Mouse (Mus musculus) neural tube, embryonic 11.5 days (tissue): ENCODE measurements around the gene Pld4. TPM values are rescaled to one million over a fixed set of nuclear protein-coding genes. Genes with fewer than 3 reads are reported as not detected.
"Not testable (repeated sequence)": the region's sequence is repeated elsewhere in the genome, so short reads cannot be mapped to it uniquely, and the experiment has no call there.

ENCODE experiments used
- ATAC-seq: fragments of 200-750 bp; cut with Nextera tagmentation; 2 replicates; pipeline ENCODE4 v1.8.0; 2017; ENCODE audit warnings: moderate number of reproducible peaks, mild to moderate bottlenecking, moderate TSS enrichment, moderate library complexity; ENCODE audit not compliant: insufficient read depth, low FRiP score, low TSS enrichment
- DNase-seq: peaks from one replicate; pipeline ENCODE4 v3.0.0-alpha.2; 2015; ENCODE audit warnings: low spot score
- H3K27ac ChIP-seq: fragments of 300-500 bp; sonication (generic); 2 replicates; pipeline ENCODE4 v1.5.1; 2014; ENCODE audit warnings: low read depth, mild to moderate bottlenecking, low read length
- H3K27me3 ChIP-seq: fragments of 300-500 bp; sonication (generic); 2 replicates; pipeline ENCODE4 v1.6.1; 2014; ENCODE audit warnings: mild to moderate bottlenecking, low read length, mixed read lengths; ENCODE audit not compliant: control insufficient read depth, insufficient read depth
- H3K36me3 ChIP-seq: fragments of 300-500 bp; sonication (generic); 2 replicates; pipeline ENCODE4 v1.6.1; 2014; ENCODE audit warnings: mild to moderate bottlenecking, low read length, moderate library complexity, mixed read lengths; ENCODE audit not compliant: control insufficient read depth, insufficient read depth
- H3K4me1 ChIP-seq: fragments of 300-500 bp; sonication (generic); 2 replicates; pipeline ENCODE4 v1.6.1; 2014; ENCODE audit warnings: low read length, mixed read lengths; ENCODE audit not compliant: control insufficient read depth, insufficient read depth
- H3K4me2 ChIP-seq: fragments of 300-500 bp; sonication (generic); 2 replicates; pipeline ENCODE4 v1.6.1; 2014; ENCODE audit warnings: low read depth, mild to moderate bottlenecking, moderate library complexity
- H3K4me3 ChIP-seq: fragments of 300-500 bp; sonication (generic); 2 replicates; pipeline ENCODE4 v1.5.1; 2014; ENCODE audit warnings: low read depth, low read length
- H3K9ac ChIP-seq: fragments of 300-500 bp; sonication (generic); 2 replicates; pipeline ENCODE4 v1.6.1; 2014; ENCODE audit warnings: mild to moderate bottlenecking, low read length
- H3K9me3 ChIP-seq: fragments of 300-500 bp; sonication (generic); 2 replicates; pipeline ENCODE4 v1.6.1; 2016; ENCODE audit warnings: low read length; ENCODE audit not compliant: control insufficient read depth
- WGBS: fragments of 180-500 bp; shearing (Covaris S2); extraction: QIAGEN DNeasy Blood & Tissue Kit; methylation state at CpG from one replicate; pipeline ENCODE4 v1.1.7; 2014; 5-methylcytosine and 5-hydroxymethylcytosine counted together
- polyA plus RNA-seq: library from polyadenylated mRNA; unstranded; fragments of >200 nt; fragmentation: Nextera tagmentation; extraction: Ambion mirVana; gene quantifications from 2 replicates; pipeline ENCODE4 v1.2.1, GENCODE M21; 2014

The Pld4 gene
- polyA plus RNA-seq, 1 experiment from 2014 or later: 3.8 TPM

DNA sequence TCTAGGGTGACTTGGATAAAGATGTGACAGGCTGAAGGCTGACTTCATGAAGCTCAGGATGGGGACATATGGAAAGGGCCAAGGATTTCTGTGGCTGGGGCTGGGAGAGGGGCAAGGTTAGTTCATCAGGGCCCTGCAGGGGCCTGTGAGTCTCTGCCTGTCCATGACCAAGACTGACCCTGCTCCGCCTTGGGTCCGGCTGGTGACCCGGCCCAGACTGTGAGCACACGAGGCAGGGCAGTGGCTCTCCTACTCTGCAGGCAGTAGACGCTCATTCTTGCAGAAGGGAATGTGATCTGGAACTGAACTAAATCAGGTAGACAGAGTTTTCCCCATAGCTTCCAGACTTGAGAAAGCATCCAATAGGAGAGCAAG lies 47.7 kb downstream of the Pld4 start:
- WGBS: 71% methylated on average over 5 of the region's 5 CpGs
- peaks cover 7% of the 10 kb centered on the region; the same call in 1 of the 2 replicates for H3K4me1 ChIP-seq
- no peak overlapping the region for H3K27ac ChIP-seq
- H3K9ac ChIP-seq: peak overlapping the region; percentile 61
- peak overlapping the region; percentile 54 for H3K4me3 ChIP-seq
- no peaks in the 10 kb centered on the region for H3K27me3 ChIP-seq
- ATAC-seq (peak; percentile 55), DNase-seq (no peak)
- H3K36me3 ChIP-seq: no peaks in the 10 kb centered on the region
- no peaks in the 10 kb centered on the region for H3K9me3 ChIP-seq
- H3K4me2 ChIP-seq: peak overlapping the region; percentile 98

DNA sequence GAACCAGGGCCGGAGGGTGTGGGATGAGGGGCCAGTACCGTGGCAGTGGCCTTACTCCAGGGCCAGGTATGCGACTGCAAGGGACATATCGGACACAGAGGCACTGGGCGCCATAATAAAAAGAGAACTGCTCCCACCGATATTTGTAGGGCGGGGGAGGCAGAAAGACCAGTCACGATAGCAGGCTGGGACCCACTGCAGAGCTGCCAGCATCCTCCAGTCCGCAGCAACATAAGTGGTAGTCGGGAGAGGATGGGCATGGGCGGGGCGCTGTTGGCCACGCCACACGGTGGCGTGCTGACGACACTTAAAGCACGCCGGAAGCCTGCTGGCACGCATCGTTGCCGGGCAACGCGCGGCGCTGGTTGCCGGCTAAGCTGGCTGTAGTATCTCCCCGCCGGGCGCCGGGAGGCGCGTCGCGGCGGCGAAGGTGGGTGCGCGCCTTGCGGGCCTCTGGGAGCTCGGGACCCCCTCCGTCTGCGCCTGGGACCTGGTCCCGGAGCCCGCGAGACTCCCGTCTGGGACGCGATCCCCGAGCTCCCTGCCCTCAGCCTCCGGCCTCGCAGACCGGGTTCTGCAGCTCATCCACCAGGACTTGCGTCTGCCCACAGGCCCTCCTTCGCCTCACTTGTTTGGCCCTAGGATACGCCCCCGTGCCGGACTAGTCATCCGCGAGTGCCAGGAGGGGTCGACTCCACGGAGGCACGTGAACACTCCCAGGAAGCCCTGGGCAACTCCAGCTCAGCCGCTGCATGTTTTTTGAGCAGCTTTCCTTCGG lies 48.3 kb downstream of the Pld4 start, which contains the start of gene Clba1:
Gene Clba1, plus strand, starts transcription at position 351 of the 778 bp plus-strand sequence.
- peaks cover 7% of the 10 kb centered on the region; the same call in 1 of the 2 replicates for H3K4me1 ChIP-seq
- H3K4me2 ChIP-seq: peak within 1 kb of the TSS; percentile 98
- ATAC-seq (peak; percentile 92), DNase-seq (peak; percentile 96)
- H3K4me3 ChIP-seq: peak within 1 kb of the TSS; percentile 54
- H3K27ac ChIP-seq: no peak within 1 kb of the TSS
- no peaks in the 10 kb centered on the region for H3K9me3 ChIP-seq
- WGBS: 1% methylated on average over 50 of the region's 64 CpGs
- H3K36me3 ChIP-seq: no peaks in the 10 kb centered on the region
- peak within 1 kb of the TSS; percentile 61 for H3K9ac ChIP-seq
- no peaks in the 10 kb centered on the region for H3K27me3 ChIP-seq

DNA sequence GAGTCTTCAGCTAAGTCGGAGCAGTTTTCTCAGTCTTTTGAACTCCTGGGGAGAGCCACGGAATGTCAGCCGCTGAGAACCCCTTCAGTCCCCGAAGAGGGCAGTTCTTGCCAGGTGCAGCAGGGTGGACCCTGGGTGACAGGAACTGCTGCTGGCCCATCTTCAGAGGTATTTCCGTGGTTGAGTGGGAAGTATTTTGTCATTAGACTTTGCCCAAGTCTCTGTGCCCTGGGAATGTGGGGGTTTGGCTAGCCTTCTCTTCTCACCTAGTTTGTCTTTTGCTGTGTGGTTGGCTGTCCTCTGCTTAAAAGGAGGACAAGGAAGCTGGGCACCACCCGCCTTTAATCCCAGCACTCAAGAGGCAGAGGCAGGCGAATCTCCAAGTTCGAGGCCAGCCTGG lies 49.2 kb downstream of the Pld4 start:
- H3K4me2 ChIP-seq: peak overlapping the region; percentile 98
- peaks cover 7% of the 10 kb centered on the region; the same call in 1 of the 2 replicates for H3K4me1 ChIP-seq
- no peak for ATAC-seq
- WGBS: 22% methylated on average over 8 of the region's 8 CpGs
- no peak for DNase-seq
- H3K9ac ChIP-seq: peak overlapping the region; percentile 61
- H3K27ac ChIP-seq: no peak overlapping the region
- peak overlapping the region; percentile 54 for H3K4me3 ChIP-seq
- H3K27me3 ChIP-seq: no peaks in the 10 kb centered on the region
- H3K9me3 ChIP-seq: no peaks in the 10 kb centered on the region
- 0 out of 2 replicates have a peak, but pooled peaks cover 2% of the 10 kb centered on the region for H3K36me3 ChIP-seq

DNA sequence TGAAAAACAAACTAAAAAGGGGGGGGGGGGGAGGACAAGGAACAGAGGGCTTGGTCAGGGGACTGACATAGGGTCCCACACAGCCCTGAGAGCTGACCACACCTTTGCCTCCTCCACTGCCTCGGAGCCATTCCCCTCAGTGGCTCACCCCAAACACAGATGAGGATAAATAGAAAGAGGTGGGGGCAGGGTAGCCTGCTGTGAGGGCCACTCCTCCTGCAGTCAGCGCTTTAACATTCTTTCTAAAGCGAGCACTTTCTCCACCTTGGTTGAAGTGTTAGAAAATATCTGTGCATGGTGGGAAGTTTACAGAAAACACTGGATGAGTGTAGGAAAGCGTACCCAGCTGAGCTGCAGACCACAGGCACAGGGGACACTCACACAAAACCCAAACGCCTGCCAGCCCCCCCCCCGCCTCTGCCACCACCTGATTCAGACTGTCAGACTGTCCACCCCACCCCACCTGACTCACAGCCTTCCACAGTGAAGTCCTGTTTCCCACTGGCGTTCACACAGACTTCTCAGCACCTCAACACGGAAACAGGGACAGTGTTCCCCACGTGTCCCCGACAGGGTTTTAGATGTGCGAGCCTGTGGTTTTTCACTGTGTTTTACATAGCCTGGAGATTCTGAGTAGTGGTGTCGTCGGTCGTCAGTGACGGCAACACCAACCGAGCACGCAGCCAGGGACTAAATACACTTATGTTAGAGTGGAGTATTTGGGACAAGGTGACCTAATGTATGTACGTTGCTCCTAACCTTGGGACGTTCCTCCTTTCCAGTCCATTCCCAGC lies 49.8 kb downstream of the Pld4 start:
- DNase-seq: no peak
- Histone ChIP-seq H3K9ac (no peak overlapping the region), H3K36me3 (peaks cover 3% of the 10 kb centered on the region; the same call in 1 of the 2 replicates), H3K27me3 (no peaks in the 10 kb centered on the region), H3K4me3 (no peak overlapping the region), H3K4me1 (peaks cover 7% of the 10 kb centered on the region; the same call in 1 of the 2 replicates), H3K27ac (no peak overlapping the region), H3K9me3 (no peaks in the 10 kb centered on the region), H3K4me2 (no peak overlapping the region)
- ATAC-seq: no peak
- WGBS: 68% methylated on average over 19 of the region's 19 CpGs

DNA sequence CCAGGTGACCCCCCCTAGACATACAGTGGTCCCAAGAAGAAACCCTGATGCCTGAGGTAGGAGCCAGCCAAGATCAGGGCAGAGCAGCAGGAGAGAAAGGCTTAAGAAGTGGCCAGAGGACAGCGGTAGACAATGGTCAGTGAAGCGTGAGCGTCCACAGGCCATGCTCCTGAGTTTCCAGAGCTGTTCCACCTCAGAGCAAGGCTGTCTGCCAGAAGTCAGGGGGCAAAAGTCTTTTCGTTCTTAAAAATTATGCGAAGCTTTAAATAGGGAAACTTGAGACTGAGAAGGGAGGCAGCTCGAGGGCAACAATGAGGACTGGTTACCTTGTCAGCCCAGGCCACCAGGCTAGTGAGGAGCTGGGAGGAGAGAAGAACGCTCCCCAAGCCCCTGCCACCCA lies 52.9 kb downstream of the Pld4 start:
- Histone ChIP-seq H3K27me3 (no peaks in the 10 kb centered on the region), H3K9me3 (no peaks in the 10 kb centered on the region), H3K9ac (no peak overlapping the region), H3K27ac (no peak overlapping the region), H3K4me1 (peaks cover 7% of the 10 kb centered on the region; the same call in 1 of the 2 replicates), H3K4me3 (no peak overlapping the region), H3K4me2 (no peak overlapping the region), H3K36me3 (peaks cover 4% of the 10 kb centered on the region; the same call in 1 of the 2 replicates)
- WGBS: 89% methylated on average over 7 of the region's 7 CpGs
- no peak for ATAC-seq
- DNase-seq: no peak

DNA sequence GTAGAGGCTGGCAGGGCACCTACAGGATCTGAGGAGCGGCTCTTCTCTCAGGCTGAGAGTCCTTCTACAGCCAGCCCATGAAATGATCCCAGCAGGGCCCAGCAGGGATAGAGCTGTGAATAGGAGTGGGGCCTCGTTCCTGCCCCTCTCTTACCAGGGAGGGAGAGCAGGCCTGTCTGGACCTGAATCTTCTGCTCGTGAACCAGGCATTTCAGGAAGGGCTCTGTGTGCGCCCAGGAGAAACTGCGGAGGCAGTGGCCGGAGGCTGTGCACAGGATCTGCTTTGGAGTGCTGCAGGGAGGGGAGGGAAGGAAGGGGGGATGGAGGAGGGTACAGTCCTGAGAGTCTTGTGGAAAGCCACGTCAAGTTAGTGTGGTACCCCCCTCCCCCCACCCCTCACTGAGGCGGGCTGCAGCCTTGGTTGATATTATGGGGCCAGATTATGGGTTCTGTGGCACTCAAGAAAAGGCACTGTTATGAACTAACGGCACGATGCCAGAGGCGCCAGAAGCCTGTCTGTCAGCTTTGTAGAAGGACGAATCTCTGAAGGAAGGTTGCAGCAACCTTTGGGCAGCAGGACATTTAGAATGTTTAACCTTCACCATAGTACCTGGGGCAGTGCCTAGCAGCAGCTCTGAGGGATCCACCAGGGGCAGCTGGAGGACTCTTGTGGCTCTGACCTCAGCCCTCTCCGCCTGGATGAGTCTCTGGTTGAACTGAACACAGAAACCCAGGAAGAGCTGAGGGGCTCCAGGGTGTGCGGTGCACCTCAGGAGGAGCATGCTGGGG lies 54.4 kb downstream of the Pld4 start:
- Histone ChIP-seq H3K4me3 (no peak overlapping the region), H3K27ac (no peak overlapping the region), H3K27me3 (no peaks in the 10 kb centered on the region), H3K36me3 (peaks cover 4% of the 10 kb centered on the region), H3K4me1 (peaks cover 2% of the 10 kb centered on the region; the same call in 1 of the 2 replicates), H3K9me3 (no peaks in the 10 kb centered on the region), H3K9ac (no peak overlapping the region), H3K4me2 (no peak overlapping the region)
- no peak for ATAC-seq
- no peak for DNase-seq
- 86% methylated on average over 14 of the region's 14 CpGs for WGBS

DNA sequence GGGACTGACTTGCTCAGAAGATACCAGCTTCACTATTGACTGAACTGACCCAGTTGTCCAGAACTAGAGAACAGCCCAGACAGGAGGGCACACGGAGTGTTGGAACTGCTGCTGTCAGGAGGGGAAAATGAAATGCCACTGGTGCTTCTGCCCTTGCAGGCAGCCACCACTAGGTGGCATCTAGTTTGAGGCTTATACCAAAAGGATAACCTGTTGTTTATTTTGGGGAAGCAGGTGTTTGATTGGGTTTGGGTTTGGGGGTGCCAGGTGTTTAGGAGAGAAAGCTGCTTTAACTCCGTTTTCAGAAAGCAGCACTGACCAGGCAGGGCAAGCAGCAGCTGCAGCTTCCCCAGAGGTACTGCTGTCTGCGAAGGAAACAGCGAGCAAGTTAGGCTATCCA lies 55.8 kb downstream of the Pld4 start:
- Histone ChIP-seq H3K4me2 (no peak overlapping the region), H3K4me1 (no peaks in the 10 kb centered on the region), H3K9me3 (no peaks in the 10 kb centered on the region), H3K27ac (no peak overlapping the region), H3K27me3 (no peaks in the 10 kb centered on the region), H3K9ac (no peak overlapping the region), H3K36me3 (peaks cover 9% of the 10 kb centered on the region), H3K4me3 (no peak overlapping the region)
- DNase-seq (peak; percentile 44), ATAC-seq (no peak)
- 59% methylated on average over 4 of the region's 4 CpGs for WGBS

DNA sequence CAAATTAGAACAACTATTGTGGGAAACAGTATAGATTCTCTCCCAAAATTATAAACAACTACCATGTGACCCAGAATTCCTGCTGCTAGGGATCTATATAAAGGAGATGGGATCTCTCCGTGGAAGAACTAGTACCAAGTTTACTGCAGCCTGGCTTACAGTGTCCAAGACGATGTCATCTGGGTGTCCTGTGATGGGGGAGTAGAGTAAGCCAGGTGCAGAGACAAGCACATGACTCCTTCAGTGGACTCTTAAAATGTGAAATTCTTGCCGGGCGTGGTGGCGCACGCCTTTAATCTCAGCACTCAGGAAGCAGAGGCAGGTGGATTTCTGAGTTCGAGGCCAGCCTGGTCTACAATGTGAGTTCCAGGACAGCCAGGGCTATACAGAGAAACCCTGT lies 56.4 kb downstream of the Pld4 start:
- H3K9me3 ChIP-seq, H3K27me3 ChIP-seq, H3K4me1 ChIP-seq, H3K4me3 ChIP-seq, H3K27ac ChIP-seq, H3K4me2 ChIP-seq, H3K9ac ChIP-seq, ATAC-seq, DNase-seq: not testable (repeated sequence)
- H3K36me3 ChIP-seq: peaks cover 14% of the 10 kb centered on the region
- 86% methylated on average over 7 of the region's 7 CpGs for WGBS
